Comparison of ENCODE assay signal across 21 mouse cellular contexts in genomic region chr8:48531795-48532194, GRCm38 (mm10).
DNase-seq lines count a peak whose midpoint lies in the region; ATAC-seq and TF ChIP-seq lines count a peak whose summit lies in the region.
"Had no signal": no experiment of that assay in that cellular context is flagged by ENCODE, and none has a peak within 500 bp of the region (broad histone marks: within the 10 kb centered on the region; RNA-seq: fewer than 3 reads in every experiment).

No protein-coding gene starts in this region.

- H3K9me3 ChIP-seq in midbrain, postnatal 0 days (ENCODE audit: low read length): no peaks in the 10 kb centered on the region

- ATAC-seq in common myeloid progenitor, adult 5-6 weeks (replicated peaks; ENCODE audit: low read depth, poor library complexity, severe bottlenecking): peak; percentile 66
- peak; percentile 58 to 92; a peak in 3 of 4 replicates for ATAC-seq in hematopoietic stem cell, adult 5-6 weeks (replicated peaks in 1 of 2; ENCODE audit: insufficient read depth in 1 of 2, low FRiP score in 2 of 2, low TSS enrichment in 1 of 2, low read depth in 1 of 2, poor library complexity in 2 of 2, severe bottlenecking in 2 of 2)
- ATAC-seq in megakaryocyte progenitor cell, adult 5-6 weeks (replicated peaks; ENCODE audit: poor library complexity): peak; percentile 39; the same call in 1 of the 2 replicates
- no peak for ATAC-seq in midbrain, postnatal 0 days (ENCODE audit: low FRiP score)
- ATAC-seq: activated CD4-positive, CD25-positive, alpha-beta regulatory T cell, adult 4 months; CD4-positive, CD25-positive, alpha-beta regulatory T cell, adult 4 months; Patski had no signal

- H3K36me3 ChIP-seq in midbrain, postnatal 0 days (ENCODE audit: insufficient read depth, low read length): no peaks in the 10 kb centered on the region
- H3K36me3 ChIP-seq: G1E had no signal

- no peak overlapping the region for H3K27ac ChIP-seq in midbrain, postnatal 0 days (ENCODE audit: low read depth, low read length)

- WGBS in midbrain, postnatal 0 days: 89% methylated on average over 5 of the region's 5 CpGs

- no peak overlapping the region for H3K4me3 ChIP-seq in midbrain, postnatal 0 days (ENCODE audit: low read depth, low read length)

- no peaks in the 10 kb centered on the region for H3K27me3 ChIP-seq in midbrain, postnatal 0 days (ENCODE audit: insufficient read depth, low read length)
- H3K27me3 ChIP-seq: CH12.LX, Patski had no signal

- no peak for DNase-seq in adrenal gland, adult 8-10 months
- no peak for DNase-seq in urinary bladder, adult 18-20 months (ENCODE audit: low spot score in 2 of 2)
- DNase-seq in midbrain, postnatal 0 days (ENCODE audit: low spot score): no peak
- DNase-seq: adrenal gland, adult 2 months; adrenal gland, postnatal 10 days; adrenal gland, postnatal 14 days; adrenal gland, postnatal 25 days; adrenal gland, postnatal 36 days; B cell, adult 2 months; cerebellum, adult 11 months; cerebellum, adult 11-12 months; cerebellum, adult 18-20 months; cerebellum, adult 2 months had no signal

- no peak overlapping the region for H3K4me2 ChIP-seq in midbrain, postnatal 0 days (ENCODE audit: low read depth, low read length, poor library complexity, severe bottlenecking)

- no peak for TF ChIP-seq CTCF in midbrain, postnatal 0 days (IDR thresholded peaks at IDR 0.05)

- no peak overlapping the region for H3K9ac ChIP-seq in midbrain, postnatal 0 days (replicated peaks; ENCODE audit: low read length, poor library complexity, severe bottlenecking)

- no peaks in the 10 kb centered on the region for H3K4me1 ChIP-seq in midbrain, postnatal 0 days (ENCODE audit: insufficient read depth, low read length)
